In the genomic region with DNA sequence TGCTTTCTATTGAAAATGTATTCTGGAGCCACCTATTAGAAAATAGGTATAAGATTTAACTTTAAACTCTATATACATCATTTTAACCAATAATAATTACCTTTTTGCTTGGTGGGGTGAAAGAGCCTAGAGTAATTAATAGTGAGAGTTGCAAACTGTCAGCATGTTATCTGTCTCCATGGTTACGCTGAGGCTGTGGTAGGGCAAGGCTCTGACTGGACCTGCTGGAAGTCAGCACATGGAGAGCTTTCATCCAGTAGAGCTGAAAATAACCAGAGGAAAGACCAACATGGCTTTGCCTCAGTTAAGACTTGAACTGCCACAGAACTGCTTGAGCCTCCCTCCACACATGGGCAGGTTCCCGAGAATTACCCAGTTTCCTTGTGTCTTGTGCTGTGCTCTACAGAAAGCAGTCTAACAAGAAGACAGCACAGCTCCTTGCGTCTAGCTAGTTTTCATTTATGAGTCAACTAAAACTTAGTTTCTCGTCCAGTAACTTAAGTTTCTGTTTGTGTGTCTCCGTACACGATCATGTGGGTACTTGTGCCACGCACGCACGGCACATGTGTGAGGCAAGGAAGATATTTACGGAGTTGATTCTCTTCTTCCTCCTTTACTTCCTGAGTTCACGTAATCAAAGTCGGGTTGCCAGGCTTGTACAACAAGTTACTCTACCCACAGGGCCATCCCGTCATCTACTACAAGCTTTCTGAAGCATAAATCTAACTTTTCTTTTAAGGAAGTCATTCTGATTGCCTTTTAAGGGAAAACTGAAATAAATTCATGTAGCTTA, we compare ENCODE assay signal across 23 mouse cellular contexts.
DNase-seq lines count a peak whose midpoint lies in the region; ATAC-seq and TF ChIP-seq lines count a peak whose summit lies in the region.
"Had no signal": no experiment of that assay in that cellular context is flagged by ENCODE, and none has a peak within 500 bp of the region (broad histone marks: within the 10 kb centered on the region; RNA-seq: fewer than 3 reads in every experiment).

No protein-coding gene starts in this region.

- DNase-seq in heart, postnatal 14 days = no peak
- peak; percentile 12 to 30 for DNase-seq in B cell, adult 2 months
- no peak for DNase-seq in cerebellum, adult 8-10 months
- no peak for DNase-seq in cerebellum, adult 9-10 months
- DNase-seq: adrenal gland, postnatal 25 days; cerebellum, postnatal 10 days; forebrain, postnatal 0 days; gastrocnemius, postnatal 14 days; heart, adult 2 months; kidney, postnatal 36 days; lung, adult 2 months; lung, postnatal 14 days; right cerebral cortex, postnatal 25 days; thymus, postnatal 14 days had no signal

- TF ChIP-seq POLR2A in bone marrow macrophage, adult 2 months (IDR thresholded peaks at IDR 0.05; ENCODE audit: borderline replicate concordance, low read depth, low read length) = no peak

- H3K36me3 ChIP-seq in heart, embryonic 11.5 days (ENCODE audit: control insufficient read depth, insufficient read depth, low read length) = 0 out of 2 replicates have a peak, but pooled peaks cover 2% of the 10 kb centered on the region

- intact Hi-C loops in heart, postnatal 14 days (cut with DNase I) = no loop called here

- H3K4me2 ChIP-seq in heart, embryonic 11.5 days = no peak overlapping the region
- H3K4me2 ChIP-seq: hindbrain, embryonic 12.5 days; limb, embryonic 13.5 days; liver, embryonic 12.5 days had no signal

- no peak overlapping the region for H3K4me3 ChIP-seq in heart, embryonic 11.5 days (ENCODE audit: low read depth, low read length)
- peak overlapping the region; percentile 13 for H3K4me3 ChIP-seq in bone marrow macrophage, adult 2 months (ENCODE audit: insufficient read depth, low read length)
- H3K4me3 ChIP-seq: forebrain, embryonic 10.5 days; heart, adult 2 months; hindbrain, embryonic 12.5 days; limb, embryonic 13.5 days; liver, embryonic 12.5 days; midbrain, embryonic 10.5 days had no signal

- H3K27me3 ChIP-seq in heart, embryonic 11.5 days (ENCODE audit: control insufficient read depth, insufficient read depth, low read length) = no peaks in the 10 kb centered on the region
- H3K27me3 ChIP-seq: hindbrain, embryonic 12.5 days; limb, embryonic 13.5 days; liver, embryonic 12.5 days had no signal

- H3K4me1 ChIP-seq in heart, embryonic 11.5 days (ENCODE audit: control insufficient read depth, insufficient read depth, low read length) = peaks cover 9% of the 10 kb centered on the region
- H3K4me1 ChIP-seq in bone marrow macrophage, adult 2 months (ENCODE audit: control insufficient read depth, insufficient read depth, low read length) = peaks cover 9% of the 10 kb centered on the region
- H3K4me1 ChIP-seq: hindbrain, embryonic 12.5 days; limb, embryonic 13.5 days; liver, embryonic 12.5 days had no signal

- TF ChIP-seq CTCF in bone marrow macrophage, adult 2 months (IDR thresholded peaks at IDR 0.05; ENCODE audit: low read depth, low read length) = no peak

- peak overlapping the region; percentile 50; the same call in 1 of the 2 replicates for H3K27ac ChIP-seq in heart, embryonic 11.5 days (ENCODE audit: low read depth, low read length)
- no peak overlapping the region for H3K27ac ChIP-seq in bone marrow macrophage, adult 2 months (ENCODE audit: insufficient read depth, low read depth, low read length)
- H3K27ac ChIP-seq: forebrain, embryonic 10.5 days; heart, adult 2 months; hindbrain, embryonic 12.5 days; limb, embryonic 13.5 days; liver, embryonic 12.5 days; midbrain, embryonic 10.5 days had no signal

- no peak for ATAC-seq in heart, embryonic 11.5 days (replicated peaks; ENCODE audit: insufficient number of reproducible peaks, low FRiP score, low TSS enrichment)
- peak; percentile 48; the same call in 1 of the 2 replicates for ATAC-seq in megakaryocyte progenitor cell, adult 5-6 weeks (replicated peaks; ENCODE audit: poor library complexity)
- ATAC-seq: forebrain, postnatal 0 days; intestine, postnatal 0 days; liver, embryonic 12.5 days had no signal

- no peaks in the 10 kb centered on the region for H3K9me3 ChIP-seq in heart, embryonic 11.5 days (replicated peaks; ENCODE audit: control insufficient read depth, low read length)
- H3K9me3 ChIP-seq: forebrain, embryonic 10.5 days; hindbrain, embryonic 12.5 days; limb, embryonic 13.5 days; liver, embryonic 12.5 days; midbrain, embryonic 10.5 days had no signal

- no peak overlapping the region for H3K9ac ChIP-seq in heart, embryonic 11.5 days (ENCODE audit: low read depth, low read length)
- H3K9ac ChIP-seq: forebrain, postnatal 0 days; hindbrain, embryonic 12.5 days; limb, embryonic 13.5 days; liver, embryonic 12.5 days had no signal

- 84% methylated on average over 13 of the region's 13 CpGs for WGBS in heart, embryonic 11.5 days (ENCODE audit: insufficient replicate concordance)

Comparison
In these comparisons a context has a peak if more than half of its experiments do, and no peak if none do; other contexts are left out.
1. DNase-seq: peak in B cell, adult 2 months (2 of 2); none in heart, postnatal 14 days (0 of 2), cerebellum, adult 8-10 months (single experiment) and cerebellum, adult 9-10 months (single experiment).